Mouse (Mus musculus): Measurements from ENCODE around the gene Cd2bp2. TPM values are rescaled to one million over a fixed set of nuclear protein-coding genes. Genes with fewer than 3 reads are reported as not detected.

Cd2bp2 gene
- 10 to 100 TPM; 38.0 to 43.7 TPM for total RNA-seq (2021)
- long read RNA-seq, experiment 1, transcript Cd2bp2-202 (7 exons, 3,284 nt), result major isoform, 17 of 29 reads
- long read RNA-seq, experiment 1, partial matches to known transcripts, result 4 of 29 reads
- long read RNA-seq, experiment 1, other reads (novel, unspliced or antisense), result 7 of 29 reads
- long read RNA-seq, experiment 2, transcript Cd2bp2-202 (7 exons, 3,284 nt), result major isoform, 32 of 51 reads
- long read RNA-seq, experiment 2, partial matches to known transcripts, result 4 of 51 reads
- long read RNA-seq, experiment 2, other reads (novel, unspliced or antisense), result 10 of 51 reads

DNA sequence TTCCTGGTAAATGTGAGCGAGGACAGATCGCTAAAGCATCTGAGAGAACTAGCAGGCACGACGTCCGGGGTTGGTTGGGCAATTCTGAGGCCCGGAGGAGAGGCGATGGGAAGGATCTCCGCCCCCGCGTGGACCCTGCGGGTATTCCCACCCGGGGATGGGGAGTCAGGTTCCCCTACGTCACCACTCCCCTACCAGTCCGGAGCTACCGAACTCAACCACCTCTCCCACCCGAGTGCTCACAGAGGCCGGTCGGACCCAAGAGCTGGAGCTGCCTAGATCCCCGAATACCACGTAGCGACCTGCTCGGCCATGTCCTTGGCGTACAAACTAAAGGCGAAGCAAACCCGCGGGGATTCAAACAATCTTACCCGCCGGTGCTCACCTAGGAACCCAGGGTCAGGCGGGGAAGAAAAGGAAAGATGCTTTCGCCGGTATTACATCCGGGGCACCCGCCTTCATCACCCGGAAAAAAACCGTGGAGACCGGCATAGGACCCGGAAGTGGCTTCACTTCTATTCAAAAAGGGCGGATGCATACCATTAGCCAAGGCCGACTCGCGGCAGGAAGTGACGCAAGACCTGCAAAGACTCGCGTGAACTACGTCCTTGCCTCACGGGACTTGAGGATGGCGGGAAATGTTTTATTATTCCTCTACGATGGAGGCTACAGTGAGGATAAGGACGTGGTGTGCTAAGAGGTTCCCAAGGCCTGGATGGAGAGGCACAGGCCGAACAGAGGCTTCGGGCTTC is at the start of gene Cd2bp2:
Gene Cd2bp2, minus strand, starts transcription at position 507 of the 752 bp plus-strand sequence.
- intact Hi-C loops (cut with DNase I), result loop anchor here (1.0 kb wide), 2 partner anchors 9 to 13 kb away; partner anchors contain the start of genes Mylpf and Tbc1d10b
- DNase-seq, result peak; percentile 89 to 93

DNA sequence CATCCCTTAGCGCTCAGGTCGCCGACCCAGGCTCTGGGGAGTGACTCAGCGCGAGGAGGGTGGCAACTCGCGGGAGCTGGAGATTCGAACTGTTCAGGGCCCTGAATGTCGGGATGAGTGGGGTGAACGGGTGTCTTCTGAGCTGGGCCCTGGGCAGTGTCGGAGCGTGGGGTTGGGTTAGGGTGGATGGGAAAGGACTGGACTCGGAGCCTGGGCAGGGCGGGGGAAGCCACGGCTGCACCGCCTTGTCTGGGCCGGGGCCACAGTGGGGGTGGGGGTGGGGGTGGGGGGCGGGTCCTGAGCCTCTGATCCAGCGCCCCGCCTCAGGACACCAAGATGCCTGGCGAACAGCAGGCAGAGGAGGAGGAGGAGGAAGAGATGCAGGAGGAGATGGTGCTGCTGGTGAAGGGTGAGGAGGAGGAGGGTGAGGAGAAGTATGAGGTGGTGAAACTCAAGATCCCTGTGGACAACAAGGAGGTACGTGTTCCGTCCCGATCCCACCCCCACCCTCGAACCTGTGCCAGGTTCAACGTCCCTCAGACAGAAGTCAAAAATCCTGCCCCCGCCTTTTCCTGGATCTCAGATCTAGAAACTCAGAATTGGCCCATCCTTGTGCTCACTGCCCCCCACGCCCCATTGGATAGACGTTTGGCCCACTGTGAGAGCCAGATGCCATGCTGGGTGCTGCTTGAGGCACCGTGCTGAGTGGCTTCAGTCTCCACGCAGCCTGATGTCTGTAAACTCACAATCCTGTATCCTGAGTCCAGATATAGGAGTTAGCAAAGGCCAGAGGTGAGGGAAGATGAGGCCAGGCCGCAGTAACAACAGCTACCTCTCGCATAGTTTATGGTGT is 49.0 kb upstream of the Cd2bp2 start:
- intact Hi-C loops (cut with DNase I), result no loop called here
- DNase-seq, result no peak

DNA sequence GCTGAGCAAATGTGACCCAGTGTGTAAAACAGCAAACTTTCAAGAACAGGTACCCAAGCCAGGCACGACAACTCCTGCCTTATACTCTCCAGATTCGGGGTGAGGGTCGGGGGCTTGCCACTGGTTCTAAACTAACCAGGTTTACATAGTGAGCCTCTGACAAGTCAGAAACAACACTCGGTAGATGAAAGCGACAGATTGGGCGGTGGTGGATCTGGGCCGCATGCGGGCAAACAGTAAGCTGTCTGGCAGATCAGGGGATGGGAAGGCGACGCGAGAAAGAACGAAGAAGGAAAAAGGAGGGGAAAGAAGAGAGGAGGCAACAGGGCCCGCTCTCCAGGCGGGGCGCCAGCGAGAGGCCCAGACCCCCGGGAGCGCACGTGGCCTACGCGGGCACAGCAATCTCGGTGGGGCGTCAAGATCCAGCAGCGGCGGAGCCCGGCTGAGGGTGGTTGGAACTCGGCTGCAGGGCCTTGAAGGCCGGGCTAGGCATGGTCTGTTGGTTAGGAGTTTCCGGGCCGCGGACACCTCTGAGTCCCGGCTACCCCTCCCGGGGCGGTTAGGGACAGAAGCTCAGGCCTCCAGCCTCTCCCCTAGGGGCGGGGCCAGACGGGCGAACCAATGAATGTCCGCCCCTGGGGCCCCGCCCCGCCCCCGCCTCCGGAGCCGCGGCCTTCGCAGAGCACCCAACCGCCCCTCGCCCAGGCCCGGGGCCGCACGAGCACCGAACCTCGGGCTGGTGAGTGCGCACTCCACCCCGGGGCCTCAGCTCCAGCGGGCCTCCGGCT is 48.2 kb upstream of the Cd2bp2 start, which contains the start of gene Zfp771:
Gene Zfp771, plus strand, starts transcription at position 405 of the 788 bp plus-strand sequence.
- intact Hi-C loops (cut with DNase I), result no loop called here
- peak; percentile 96 to 97 for DNase-seq

DNA sequence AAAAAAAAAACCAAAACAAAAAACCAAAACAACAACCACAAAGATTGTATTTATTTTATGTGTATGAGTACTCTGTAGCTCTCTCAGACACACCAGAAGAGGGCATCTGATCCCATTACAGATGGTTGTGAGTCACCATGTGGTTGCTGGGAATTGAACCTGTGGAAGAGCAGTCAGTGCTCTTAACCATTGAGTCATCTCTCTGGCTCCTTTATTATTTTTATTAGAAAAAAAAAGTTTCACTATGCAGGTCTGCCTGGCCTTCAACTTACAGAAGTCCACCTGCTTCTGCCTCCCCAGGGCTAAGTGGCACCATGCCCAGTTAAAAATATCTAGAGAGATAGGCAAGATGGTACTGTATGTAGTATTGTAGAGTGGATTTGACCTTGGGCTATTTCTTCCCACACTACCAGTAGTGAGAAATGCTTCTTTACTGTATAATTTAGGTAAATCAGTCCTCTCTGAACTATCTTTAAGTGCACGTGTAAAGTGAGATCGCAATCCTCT is 47.6 kb upstream of the Cd2bp2 start:
- no peak for DNase-seq
- intact Hi-C loops (cut with DNase I), result no loop called here

DNA sequence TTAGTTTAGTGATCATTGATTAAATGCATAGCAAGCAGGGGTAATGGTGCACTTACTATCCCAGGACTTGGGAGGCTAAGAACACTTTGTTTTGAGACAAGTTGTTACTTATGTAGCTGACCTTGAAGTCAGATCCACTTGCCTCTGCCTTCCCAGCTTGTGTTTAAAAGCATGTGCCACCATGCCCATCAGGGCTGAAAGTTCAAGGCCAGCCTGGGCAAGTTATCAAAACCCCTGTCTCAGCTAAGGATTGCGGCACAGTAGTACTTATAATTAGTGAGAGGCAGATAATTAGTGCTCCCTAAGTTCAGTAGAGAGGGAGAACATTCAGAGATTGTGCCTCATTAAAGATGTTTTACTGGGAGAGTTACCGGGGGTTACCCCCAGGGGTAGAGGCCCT is 38.9 kb upstream of the Cd2bp2 start:
- DNase-seq, result no peak
- intact Hi-C loops (cut with DNase I), result no loop called here

DNA sequence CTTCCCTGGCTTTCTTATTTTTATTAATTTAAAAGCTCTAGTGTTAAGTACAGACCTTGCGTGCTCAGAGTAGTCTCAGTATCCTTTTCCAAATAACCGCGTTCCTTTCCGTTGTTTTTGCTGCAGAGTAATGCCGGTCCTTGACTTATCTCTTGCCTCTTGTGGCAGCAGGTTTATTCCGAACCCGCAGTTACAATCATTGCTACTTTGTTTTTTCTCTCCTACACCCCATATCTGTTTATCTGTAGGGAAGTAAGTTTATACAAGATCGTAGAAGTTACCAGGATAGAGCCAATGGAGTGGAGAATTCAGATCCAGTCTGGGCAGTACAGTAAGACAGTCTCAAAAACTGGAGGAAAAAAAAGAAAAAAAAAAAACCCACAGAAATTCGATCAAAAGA is 37.9 kb upstream of the Cd2bp2 start:
- intact Hi-C loops (cut with DNase I), result no loop called here
- no peak for DNase-seq

DNA sequence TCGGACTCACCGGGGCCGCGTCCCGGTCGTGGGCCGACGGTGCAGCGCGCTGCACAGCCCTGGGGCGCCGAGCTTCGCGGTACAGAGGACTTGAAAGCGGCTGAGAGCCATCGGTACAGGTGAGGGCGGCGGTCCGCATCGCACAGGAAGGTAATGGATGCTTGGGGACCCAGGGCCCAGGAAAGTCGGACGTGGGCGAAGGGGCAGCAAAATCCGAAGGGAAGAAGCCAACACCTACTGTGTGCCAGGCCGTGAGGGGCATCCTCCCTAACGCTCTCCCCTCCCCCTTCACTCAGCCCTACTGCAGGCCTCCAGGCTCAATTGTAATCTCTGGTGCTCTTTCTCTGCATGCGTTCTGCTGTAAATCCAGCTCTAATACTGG is 37.5 kb upstream of the Cd2bp2 start:
- DNase-seq, result no peak
- intact Hi-C loops (cut with DNase I), result no loop called here

DNA sequence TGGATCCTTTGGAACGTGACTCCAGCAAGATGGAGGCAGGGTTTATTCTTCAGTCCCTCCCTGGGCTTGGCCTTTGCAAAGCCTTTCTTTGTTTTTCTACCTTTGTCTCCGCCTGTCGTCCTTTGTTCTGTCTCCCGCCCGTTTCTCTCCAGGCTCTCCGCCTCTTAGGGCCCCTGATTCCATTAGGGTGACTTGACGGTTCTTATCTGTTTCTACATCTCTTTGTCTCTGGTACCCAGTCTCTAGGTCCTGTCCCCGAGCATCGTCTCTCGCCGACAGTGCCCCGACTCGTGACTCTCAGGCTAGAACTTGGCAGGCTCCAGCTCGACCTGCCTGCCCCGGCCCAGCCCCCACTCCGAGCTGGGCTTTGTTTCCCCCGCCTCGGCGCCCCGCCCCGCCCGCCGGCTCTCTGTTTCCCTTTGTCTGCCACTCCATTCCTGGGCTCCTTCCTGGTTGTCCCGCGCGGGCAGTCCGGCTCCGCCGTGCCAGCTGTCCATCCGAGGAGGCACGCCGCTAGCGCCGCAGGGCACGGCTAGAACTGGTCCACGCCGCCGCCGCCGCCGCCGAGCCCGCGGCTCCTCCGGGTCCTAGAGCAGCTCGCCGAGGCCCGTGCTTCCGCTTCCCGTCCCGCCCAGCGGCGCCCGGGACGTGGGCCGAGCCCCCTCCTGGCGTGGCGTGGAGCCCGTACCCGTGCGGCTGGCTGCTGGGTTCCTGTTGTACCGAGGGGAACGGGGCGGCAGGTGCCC is 36.9 kb upstream of the Cd2bp2 start, which contains the start of the genes Zfp553 and Sept1:
Gene Zfp553, plus strand, starts transcription at position 440 of the 746 bp plus-strand sequence.
Gene Sept1, minus strand, starts transcription at position 509 of the 746 bp plus-strand sequence.
- peak; percentile 86 to 88 for DNase-seq
- intact Hi-C loops (cut with DNase I), result no loop called here

DNA sequence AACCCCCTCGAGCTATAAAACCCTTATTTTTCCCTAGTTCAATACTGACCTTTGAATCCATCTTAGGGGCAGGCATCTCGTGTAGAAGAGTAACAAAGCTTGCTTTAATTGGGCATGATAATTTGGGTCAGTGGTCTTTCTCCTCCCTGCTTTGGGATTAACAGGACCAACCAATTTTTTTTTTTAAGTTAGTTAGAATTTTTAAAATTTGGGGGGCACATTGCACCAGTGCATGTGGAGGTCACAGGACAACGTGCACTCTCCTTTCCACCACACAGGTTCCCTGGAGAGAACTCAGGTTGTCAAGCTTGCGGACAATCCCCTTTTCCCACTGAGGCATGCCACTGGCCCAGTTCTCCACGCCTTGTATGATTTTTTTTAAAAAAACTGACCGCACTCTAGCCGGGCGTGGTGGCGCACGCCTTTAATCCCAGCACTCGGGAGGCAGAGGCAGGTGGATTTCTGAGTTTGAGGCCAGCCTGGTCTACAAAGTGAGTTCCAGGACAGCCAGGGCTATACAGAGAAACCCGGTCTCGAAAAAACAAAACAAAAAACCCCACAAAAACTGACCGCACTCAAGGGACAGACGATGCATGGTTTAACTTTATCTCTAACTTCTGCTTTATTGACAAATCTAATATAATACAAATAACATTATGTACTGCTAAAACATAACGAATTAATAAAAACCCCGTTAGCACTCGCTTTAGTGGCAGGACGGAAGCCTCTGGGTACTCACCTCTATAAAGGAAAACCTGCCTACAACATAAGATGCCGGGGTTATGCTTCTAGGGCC is 36.2 kb upstream of the Cd2bp2 start:
- DNase-seq, result no peak
- intact Hi-C loops (cut with DNase I), result no loop called here

DNA sequence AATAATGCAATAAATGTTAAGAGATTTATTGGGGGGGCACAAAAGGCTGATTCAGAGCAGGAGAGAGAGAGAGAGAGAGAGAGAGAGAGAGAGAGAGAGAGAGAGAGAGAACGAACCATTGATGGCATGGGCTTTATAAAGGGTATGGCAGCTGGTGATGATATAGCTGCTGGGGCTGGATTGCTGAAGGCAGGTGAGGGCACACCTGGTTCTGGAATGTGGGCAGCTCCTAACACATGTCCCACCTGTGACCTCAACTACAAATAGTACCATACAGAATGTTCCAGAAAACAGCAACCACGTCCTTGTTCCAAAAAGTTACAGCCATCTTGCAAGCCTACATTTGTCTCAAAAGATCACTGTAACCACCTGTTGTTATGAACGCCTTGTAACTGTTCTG is 35.5 kb upstream of the Cd2bp2 start:
- intact Hi-C loops (cut with DNase I), result no loop called here

DNA sequence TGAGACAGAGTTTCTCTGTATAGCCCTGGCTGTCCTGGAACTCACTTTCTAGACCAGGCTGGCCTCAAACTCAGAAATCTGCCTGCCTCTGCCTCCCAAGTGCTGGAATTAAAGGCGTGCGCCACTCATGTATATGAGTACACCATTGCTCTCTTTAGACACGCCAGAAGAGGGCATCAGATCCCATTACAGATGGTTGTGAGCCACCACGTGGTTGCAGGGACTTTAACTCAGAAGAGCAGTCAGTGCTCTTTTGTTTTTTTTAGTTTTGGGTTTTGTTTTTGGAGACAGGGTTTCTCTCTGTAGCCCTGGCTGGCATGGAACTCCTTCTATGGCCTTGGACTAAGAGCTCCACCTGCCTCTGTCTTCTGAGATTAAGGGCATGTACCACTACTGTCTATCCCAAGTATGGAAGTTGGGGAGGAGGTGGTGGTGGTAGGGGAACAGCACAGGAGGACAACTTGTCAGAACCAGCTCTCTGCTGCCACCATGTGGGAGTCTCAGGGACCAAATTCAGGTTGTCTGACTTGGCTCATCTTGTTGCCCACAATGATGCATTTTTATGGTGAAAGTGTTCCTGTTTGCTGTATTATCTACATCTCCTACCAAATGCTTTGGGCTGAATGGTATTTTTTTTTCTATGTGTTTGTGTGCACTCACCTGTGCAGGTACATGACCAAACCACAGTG is 32.9 kb upstream of the Cd2bp2 start:
- peak; percentile 85 to 89 for DNase-seq
- intact Hi-C loops (cut with DNase I), result loop anchor here (2.0 kb wide), 1 partner anchor 14 kb away; no protein-coding TSS in a partner anchor

More for the DNA sequence above, 35.5 kb upstream of the Cd2bp2 start:
- no peak for DNase-seq

DNA sequence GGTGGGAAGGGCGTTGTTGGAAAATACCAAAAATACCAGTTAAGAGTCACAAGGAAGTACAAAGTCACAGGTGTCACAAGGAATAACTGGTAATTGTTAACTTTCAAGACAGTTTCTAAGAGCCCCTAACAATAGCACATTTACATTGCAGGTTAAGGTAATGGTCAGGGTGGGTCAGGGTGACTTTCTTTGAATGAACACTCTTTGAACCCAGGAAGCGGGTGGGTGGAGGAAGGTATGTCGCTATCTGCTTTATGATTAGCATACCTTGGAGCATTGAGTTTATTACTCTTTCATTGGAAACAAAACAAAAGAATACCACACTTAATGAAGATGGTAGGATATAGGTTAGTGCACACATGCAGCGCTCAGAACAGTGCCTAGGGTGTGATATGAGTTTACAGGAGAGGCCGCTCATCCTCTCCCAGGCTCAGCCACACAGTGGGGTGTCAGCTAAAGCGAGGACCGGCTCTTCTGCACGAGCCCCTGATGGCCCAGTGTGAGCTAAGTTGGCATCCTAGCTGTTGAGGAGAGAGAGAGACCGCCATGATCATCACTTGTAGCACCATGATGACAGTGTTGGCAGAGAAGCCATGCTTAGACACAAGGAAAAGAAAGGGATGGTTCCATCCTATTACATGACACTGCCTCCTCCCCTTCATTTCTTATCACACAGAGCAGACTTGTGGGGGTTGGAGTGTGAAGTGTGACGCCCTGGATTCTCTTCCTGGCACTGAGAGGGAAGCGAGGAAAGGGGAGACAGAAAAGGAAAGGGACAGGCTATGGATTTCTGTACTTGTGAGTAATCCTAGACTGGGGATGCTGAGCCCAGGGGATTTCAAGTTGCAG is 29.5 kb upstream of the Cd2bp2 start:
- no peak for DNase-seq
- intact Hi-C loops (cut with DNase I), result no loop called here

DNA sequence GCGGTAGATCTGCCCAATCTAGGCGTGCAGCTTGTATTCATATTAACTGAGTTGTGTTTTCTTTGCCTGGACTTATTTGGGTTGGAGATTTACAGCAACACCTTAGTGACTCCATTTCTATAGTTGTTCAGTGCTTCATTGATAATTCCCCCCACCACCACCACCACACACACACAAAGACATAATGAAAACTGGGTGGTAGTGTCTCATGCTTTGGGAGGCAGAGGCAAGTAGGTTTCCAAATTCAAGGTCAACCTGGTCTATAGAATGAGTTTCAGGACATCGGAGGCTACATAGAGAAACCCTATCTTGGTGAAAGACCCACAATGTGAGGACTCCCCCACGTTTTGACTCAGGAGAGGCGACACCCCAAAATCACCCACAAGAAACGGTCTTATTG is 28.8 kb upstream of the Cd2bp2 start:
- no peak for DNase-seq
- intact Hi-C loops (cut with DNase I), result no loop called here

DNA sequence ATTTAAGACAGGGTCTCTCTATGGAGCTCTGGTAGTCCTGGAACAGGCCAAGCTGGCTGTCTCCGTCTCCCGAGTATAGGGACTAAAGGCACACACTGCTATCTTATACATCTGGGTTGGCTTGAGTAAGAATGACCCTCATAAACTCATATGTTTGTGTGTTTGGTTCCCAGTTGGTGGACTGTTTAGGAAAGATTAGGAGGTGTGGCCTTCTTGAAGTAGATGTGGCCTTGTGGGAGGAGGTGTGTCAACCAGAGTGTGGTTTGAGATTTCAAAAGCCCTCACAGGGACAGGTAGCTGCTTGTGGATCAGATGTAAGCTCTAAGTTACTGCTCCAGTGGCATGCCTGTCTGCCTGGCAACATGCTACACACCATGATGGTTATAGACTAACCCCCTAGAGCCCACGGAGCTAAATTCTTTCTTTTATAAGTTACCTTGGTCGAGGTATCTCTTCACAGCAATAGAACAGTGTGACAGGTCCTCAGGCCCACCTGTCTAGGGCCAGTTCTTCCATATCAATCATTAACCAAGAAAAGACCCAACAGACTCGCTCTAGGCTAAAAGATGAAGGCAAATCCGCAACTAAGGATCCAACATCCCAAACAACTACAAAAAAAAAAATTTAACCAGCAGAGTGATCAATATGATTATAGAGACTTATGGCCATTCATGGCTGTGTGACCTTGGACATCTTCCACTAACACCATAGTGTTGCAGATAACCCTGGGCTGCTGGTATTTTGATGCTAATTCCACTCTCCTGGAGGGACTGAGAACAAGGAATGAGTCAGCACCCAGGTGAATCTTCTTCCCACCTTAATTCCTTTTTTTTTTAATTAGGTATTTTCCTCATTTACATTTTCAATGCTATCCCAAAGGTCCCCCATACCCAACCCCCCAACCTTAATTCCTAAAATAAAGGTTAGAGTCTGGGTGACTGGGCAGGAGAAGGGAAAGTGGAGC is 27.9 kb upstream of the Cd2bp2 start:
- intact Hi-C loops (cut with DNase I), result no loop called here
- DNase-seq, result no peak

DNA sequence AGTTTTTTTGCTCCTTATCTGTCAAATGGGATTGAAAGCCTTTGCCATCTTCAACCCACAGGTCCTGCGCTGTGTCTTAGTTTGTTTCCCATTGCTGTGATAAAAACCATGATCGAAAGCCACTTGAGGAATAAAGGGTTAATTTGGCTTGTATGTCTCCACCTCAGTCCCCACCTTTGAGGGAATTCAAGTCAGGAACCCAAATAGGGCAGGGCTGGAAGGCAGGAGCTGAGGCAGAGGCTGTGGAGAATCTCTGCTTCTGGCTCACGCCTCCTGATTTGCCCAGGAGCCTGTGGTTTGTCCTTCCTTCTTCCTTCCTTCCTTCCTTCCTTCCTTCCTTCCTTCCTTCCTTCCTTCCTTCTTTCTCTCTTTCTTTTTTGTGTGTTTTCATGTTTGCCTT is 27.3 kb upstream of the Cd2bp2 start:
- intact Hi-C loops (cut with DNase I), result no loop called here
- DNase-seq, result no peak

DNA sequence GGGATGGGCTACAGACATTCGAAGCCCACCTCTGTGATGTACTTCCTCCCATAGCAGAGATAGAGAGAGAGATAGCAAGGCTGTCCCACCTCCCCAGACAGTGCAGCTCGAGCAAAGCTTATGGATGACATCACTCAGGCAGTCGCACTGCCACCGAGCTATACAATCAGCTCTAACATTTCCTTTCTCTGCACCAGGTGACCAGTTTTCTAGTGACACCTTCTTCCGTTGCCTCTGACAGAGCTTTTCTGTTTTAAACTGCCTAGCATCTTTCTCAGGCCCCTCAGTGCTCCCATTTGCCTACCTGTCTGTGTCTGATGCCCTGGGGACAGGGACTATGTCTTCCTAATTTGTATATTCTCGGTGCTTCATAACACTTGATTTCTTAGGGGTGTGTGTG is 24.6 kb upstream of the Cd2bp2 start:
- intact Hi-C loops (cut with DNase I), result no loop called here
- DNase-seq, result no peak

Measured in heart, postnatal 14 days (tissue).